Mouse (Mus musculus): ENCODE results near the gene Serpinb9f. TPM values are rescaled to one million over a fixed set of nuclear protein-coding genes. Genes with fewer than 3 reads are reported as not detected.
"Not testable (repeated sequence)": the region's sequence is repeated elsewhere in the genome, so short reads cannot be mapped to it uniquely, and the experiment has no call there.

Serpinb9f gene
- polyA plus RNA-seq (2015; fragmentation: Nextera tagmentation; extraction: Ambion mirVana) = not detected in 2 replicates

DNA sequence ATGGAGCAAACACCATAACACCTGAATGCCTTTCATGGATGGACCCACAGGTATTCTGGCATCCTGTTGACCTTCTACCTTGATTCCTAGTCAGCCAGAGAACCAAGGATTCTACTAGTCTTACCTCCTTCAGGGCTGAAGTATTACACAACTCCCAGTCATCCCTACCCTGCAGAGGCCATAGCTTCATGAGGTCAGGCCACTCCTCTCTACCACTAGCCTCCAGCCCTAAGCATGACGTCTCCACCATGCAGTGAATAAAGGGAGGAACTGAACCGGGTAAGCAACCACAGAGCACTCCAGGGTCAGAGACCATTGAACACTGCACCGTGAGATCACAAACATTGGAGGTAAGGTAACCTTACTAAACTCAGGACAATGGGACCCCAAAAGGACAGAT, at the start of gene Serpinb9f:
TSS of gene Serpinb9f (plus strand) at position 301 of the 400 bp plus-strand sequence.
- not testable (repeated sequence) for ATAC-seq (replicated peaks; ENCODE audit: extremely low read depth, insufficient read depth, low FRiP score)
- WGBS = 71% methylated on average over 3 of the region's 3 CpGs

GRCm38 (mm10) chr13:33308631-33309030, 15.2 kb upstream of the Serpinb9f start:
- not testable (repeated sequence) for ATAC-seq (replicated peaks; ENCODE audit: extremely low read depth, insufficient read depth, low FRiP score); H3K27ac ChIP-seq (ENCODE audit: low read length)
- 78% methylated on average over 4 of the region's 4 CpGs for WGBS

More for the DNA sequence above, at the start of gene Serpinb9f:
- not testable (repeated sequence) for H3K9ac ChIP-seq (ENCODE audit: low read length); H3K36me3 ChIP-seq (ENCODE audit: control insufficient read depth, insufficient read depth); H3K27me3 ChIP-seq (ENCODE audit: control insufficient read depth, insufficient read depth, low read length); H3K27ac ChIP-seq (ENCODE audit: low read length); H3K4me2 ChIP-seq (ENCODE audit: low read depth, low read length); H3K4me1 ChIP-seq (ENCODE audit: control insufficient read depth, insufficient read depth, low read length); H3K9me3 ChIP-seq (replicated peaks; ENCODE audit: control insufficient read depth, low read length); H3K4me3 ChIP-seq (ENCODE audit: low read length)

GRCm38 (mm10) chr13:33356666-33357065, 32.8 kb downstream of the Serpinb9f start:
- not testable (repeated sequence) for H3K9ac ChIP-seq (ENCODE audit: low read length); H3K4me3 ChIP-seq (ENCODE audit: low read length); ATAC-seq (replicated peaks; ENCODE audit: extremely low read depth, insufficient read depth, low FRiP score); H3K27ac ChIP-seq (ENCODE audit: low read length); H3K27me3 ChIP-seq (ENCODE audit: control insufficient read depth, insufficient read depth, low read length); H3K4me2 ChIP-seq (ENCODE audit: low read depth, low read length); H3K36me3 ChIP-seq (ENCODE audit: control insufficient read depth, insufficient read depth); H3K9me3 ChIP-seq (replicated peaks; ENCODE audit: control insufficient read depth, low read length); H3K4me1 ChIP-seq (ENCODE audit: control insufficient read depth, insufficient read depth, low read length)
- 86% methylated on average over 1 of the region's 1 CpGs for WGBS

More at GRCm38 (mm10) chr13:33308631-33309030, 15.2 kb upstream of the Serpinb9f start:
- not testable (repeated sequence) for H3K4me3 ChIP-seq (ENCODE audit: low read length); H3K27me3 ChIP-seq (ENCODE audit: control insufficient read depth, insufficient read depth, low read length); H3K4me2 ChIP-seq (ENCODE audit: low read depth, low read length); H3K9me3 ChIP-seq (replicated peaks; ENCODE audit: control insufficient read depth, low read length); H3K9ac ChIP-seq (ENCODE audit: low read length); H3K36me3 ChIP-seq (ENCODE audit: control insufficient read depth, insufficient read depth); H3K4me1 ChIP-seq (ENCODE audit: control insufficient read depth, insufficient read depth, low read length)

Other genes with a start within 250 kb of the Serpinb9f start
- 0.09 and 0.21 TPM in 2 replicates for gene Serpinb1b, start 245.5 kb upstream of the Serpinb9f start, polyA plus RNA-seq (2015; fragmentation: Nextera tagmentation; extraction: Ambion mirVana)
- gene Serpinb9c, start 164.3 kb upstream of the Serpinb9f start, polyA plus RNA-seq (2015; fragmentation: Nextera tagmentation; extraction: Ambion mirVana) = not detected in 2 replicates
- not detected in 2 replicates for gene Serpinb9d, start 131.1 kb upstream of the Serpinb9f start, polyA plus RNA-seq (2015; fragmentation: Nextera tagmentation; extraction: Ambion mirVana)
- not detected in 2 replicates for gene Serpinb9e, start 74.5 kb upstream of the Serpinb9f start, polyA plus RNA-seq (2015; fragmentation: Nextera tagmentation; extraction: Ambion mirVana)
- not detected in 2 replicates for gene Gm11397, start 71.7 kb downstream of the Serpinb9f start, polyA plus RNA-seq (2015; fragmentation: Nextera tagmentation; extraction: Ambion mirVana)
- gene Serpinb9g, start 160.7 kb downstream of the Serpinb9f start, polyA plus RNA-seq (2015; fragmentation: Nextera tagmentation; extraction: Ambion mirVana) = not detected in 2 replicates